Mouse (Mus musculus) MEL (cell line): ENCODE data around the gene Unc79. TPM values are rescaled to one million over a fixed set of nuclear protein-coding genes. Genes with fewer than 3 reads are reported as not detected.

Experiments
- DNase-seq: peaks from one replicate; pipeline ENCODE4 v3.0.0; 2011; ENCODE audit warnings: low read depth, low spot score
- H3K27ac ChIP-seq: 2 replicates; pipeline ENCODE4 v1.5.1; 2012; ENCODE audit warnings: low read depth, mild to moderate bottlenecking, control low read depth, low read length, moderate library complexity; ENCODE audit not compliant: control insufficient read depth
- H3K27me3 ChIP-seq, 2 experiments: fragments of 150-350 bp in 1 of 2; sonication (generic) in 1 of 2; 2 replicates each; pipeline ENCODE4 v1.6.1; 2012; ENCODE audit warnings: low read length in 2 of 2, mild to moderate bottlenecking in 2 of 2, improper control_type of control experiment in 1 of 2, moderate library complexity in 1 of 2; ENCODE audit not compliant: insufficient read depth in 2 of 2, control insufficient read depth in 1 of 2
- H3K36me3 ChIP-seq, 2 experiments: 2 replicates each; pipeline ENCODE4 v1.6.1; 2012 to 2014; ENCODE audit warnings: low read length in 2 of 2, improper control_type of control experiment in 1 of 2, inconsistent platforms in 1 of 2, mild to moderate bottlenecking in 1 of 2; ENCODE audit not compliant: insufficient read depth in 2 of 2, control insufficient read depth in 1 of 2
- H3K4me1 ChIP-seq, 2 experiments: fragments of 150-350 bp in 1 of 2; sonication (generic) in 1 of 2; 2 replicates each; pipeline ENCODE4 v1.6.1; 2012; ENCODE audit warnings: low read length in 2 of 2, improper control_type of control experiment in 1 of 2, mild to moderate bottlenecking in 1 of 2; ENCODE audit not compliant: insufficient read depth in 2 of 2, control insufficient read depth in 1 of 2
- H3K4me3 ChIP-seq, 2 experiments: fragments of 150-350 bp in 1 of 2; sonication (generic) in 1 of 2; 2 replicates each; pipeline ENCODE4 v1.5.1; 2012; ENCODE audit warnings: low read depth in 2 of 2, low read length in 2 of 2, mild to moderate bottlenecking in 2 of 2, moderate library complexity in 2 of 2, control low read depth in 1 of 2, improper control_type of control experiment in 1 of 2; ENCODE audit not compliant: control insufficient read depth in 1 of 2, insufficient read depth in 1 of 2
- H3K79me2 ChIP-seq: 2 replicates; pipeline ENCODE4 v1.6.1; 2012; ENCODE audit warnings: mild to moderate bottlenecking, low read length, moderate library complexity; ENCODE audit not compliant: control insufficient read depth, poor library complexity, insufficient read depth
- H3K9ac ChIP-seq: 2 replicates; pipeline ENCODE4 v1.6.1; 2012; ENCODE audit warnings: low read depth, mild to moderate bottlenecking, control low read depth, low read length, moderate library complexity; ENCODE audit not compliant: control insufficient read depth, poor library complexity, severe bottlenecking
- H3K9me3 ChIP-seq: fragments of 150-350 bp; sonication (generic); replicated peaks from 2 replicates; pipeline ENCODE4 v1.6.1; 2012; ENCODE audit warnings: mild to moderate bottlenecking, low read length, improper control_type of control experiment, moderate library complexity; ENCODE audit not compliant: insufficient read depth
- BHLHE40 ChIP-seq: IDR thresholded peaks from 2 replicates; pipeline ENCODE4 v1.6.1; 2012; ENCODE audit warnings: low read depth, mild to moderate bottlenecking, inconsistent platforms, low read length, improper control_type of control experiment, borderline replicate concordance
- CHD2 ChIP-seq: IDR thresholded peaks from 2 replicates; pipeline ENCODE4 v1.6.1; 2011; ENCODE audit warnings: low read length, improper control_type of control experiment
- ELF1 ChIP-seq: IDR thresholded peaks from 2 replicates; pipeline ENCODE4 v1.6.1; 2014; ENCODE audit warnings: low read depth, mild to moderate bottlenecking, inconsistent platforms, low read length, improper control_type of control experiment, moderate library complexity
- EP300 ChIP-seq, 2 experiments: IDR thresholded peaks; 2 replicates each; pipeline ENCODE4 v1.6.1; 2011; ENCODE audit warnings: improper control_type of control experiment in 2 of 2, low read length in 2 of 2, low read depth in 1 of 2, mild to moderate bottlenecking in 1 of 2
- GATA1 ChIP-seq: IDR thresholded peaks from 2 replicates; pipeline ENCODE4 v1.6.1; 2011; ENCODE audit warnings: low read depth, low read length, improper control_type of control experiment
- HCFC1 ChIP-seq: IDR thresholded peaks from 2 replicates; pipeline ENCODE4 v1.6.1; 2012; ENCODE audit warnings: low read depth, mild to moderate bottlenecking, inconsistent platforms, low read length, improper control_type of control experiment, moderate library complexity
- JUND ChIP-seq: IDR thresholded peaks from 2 replicates; pipeline ENCODE4 v1.6.1; 2011; ENCODE audit warnings: low read depth, mild to moderate bottlenecking, improper control_type of control experiment, low read length
- MAX ChIP-seq: IDR thresholded peaks from 2 replicates; pipeline ENCODE4 v1.6.1; 2011; ENCODE audit warnings: low read length, improper control_type of control experiment
- MAZ ChIP-seq: IDR thresholded peaks from 2 replicates; pipeline ENCODE4 v1.6.1; 2012; ENCODE audit warnings: low read depth, mild to moderate bottlenecking, inconsistent platforms, low read length, improper control_type of control experiment
- MEF2A ChIP-seq: IDR thresholded peaks from 2 replicates; pipeline ENCODE4 v1.6.1; 2014; ENCODE audit warnings: low read depth, mild to moderate bottlenecking, inconsistent platforms, low read length, improper control_type of control experiment; ENCODE audit not compliant: poor library complexity, insufficient replicate concordance, severe bottlenecking; ENCODE audit errors: extremely low read depth
- MYB ChIP-seq: IDR thresholded peaks from 2 replicates; pipeline ENCODE4 v1.6.1; 2011; ENCODE audit warnings: mild to moderate bottlenecking, low read depth, low read length, improper control_type of control experiment
- MYC ChIP-seq: IDR thresholded peaks from 2 replicates; pipeline ENCODE4 v1.6.1; 2011; ENCODE audit warnings: low read depth, mild to moderate bottlenecking, low read length, improper control_type of control experiment, moderate library complexity
- NELFE ChIP-seq: IDR thresholded peaks from 2 replicates; pipeline ENCODE4 v1.6.1; 2011; ENCODE audit warnings: low read depth, low read length, improper control_type of control experiment
- POLR2A ChIP-seq, 2 experiments: IDR thresholded peaks; 2 replicates each; pipeline ENCODE4 v1.6.1; 2011 to 2012; ENCODE audit warnings: low read length in 2 of 2, mild to moderate bottlenecking in 2 of 2, control low read depth in 1 of 2, improper control_type of control experiment in 1 of 2, low read depth in 1 of 2, moderate library complexity in 1 of 2; ENCODE audit not compliant: control insufficient read depth in 1 of 2, insufficient read depth in 1 of 2, poor library complexity in 1 of 2
- POLR2AphosphoS2 ChIP-seq: IDR thresholded peaks from 2 replicates; pipeline ENCODE4 v1.6.1; 2011; ENCODE audit warnings: low read length, improper control_type of control experiment
- POLR2AphosphoS5 ChIP-seq: IDR thresholded peaks from 2 replicates; pipeline ENCODE4 v1.6.1; 2012; ENCODE audit warnings: low read depth, borderline replicate concordance, mild to moderate bottlenecking, inconsistent platforms, low read length, moderate library complexity, mixed read lengths
- RAD21 ChIP-seq: IDR thresholded peaks from 2 replicates; pipeline ENCODE4 v1.6.1; 2011; ENCODE audit warnings: mild to moderate bottlenecking, low read depth, low read length, improper control_type of control experiment
- TCF12 ChIP-seq: IDR thresholded peaks from 2 replicates; pipeline ENCODE4 v1.6.1; 2014; ENCODE audit warnings: low read depth, mild to moderate bottlenecking, inconsistent platforms, low read length, improper control_type of control experiment, moderate library complexity
- UBTF ChIP-seq: IDR thresholded peaks from 2 replicates; pipeline ENCODE4 v1.6.1; 2012; ENCODE audit warnings: low read depth, mild to moderate bottlenecking, inconsistent platforms, low read length, improper control_type of control experiment, moderate library complexity, borderline replicate concordance; ENCODE audit not compliant: insufficient read depth
- USF1 ChIP-seq: IDR thresholded peaks from 2 replicates; pipeline ENCODE4 v1.6.1; 2014; ENCODE audit warnings: low read depth, mild to moderate bottlenecking, inconsistent platforms, low read length, improper control_type of control experiment, moderate library complexity
- ZC3H11A ChIP-seq: IDR thresholded peaks from 2 replicates; pipeline ENCODE4 v1.6.1; 2012; ENCODE audit warnings: low read depth, mild to moderate bottlenecking, inconsistent platforms, low read length, improper control_type of control experiment
- ZMIZ1 ChIP-seq: IDR thresholded peaks from 2 replicates; pipeline ENCODE4 v1.6.1; 2012; ENCODE audit warnings: low read depth, mild to moderate bottlenecking, inconsistent platforms, low read length, improper control_type of control experiment, moderate library complexity
- ZNF384 ChIP-seq: IDR thresholded peaks from 2 replicates; pipeline ENCODE4 v1.6.1; 2012; ENCODE audit warnings: low read depth, mild to moderate bottlenecking, inconsistent platforms, low read length, improper control_type of control experiment
- polyA plus RNA-seq, 2 experiments: library from polyadenylated mRNA; stranded (reverse) in 1 of 2; unstranded in 1 of 2; fragments of >175 nt in 1 of 2; fragments of >200 nt in 1 of 2; gene quantifications; 2 replicates each; pipeline versions ENCODE4 v1.2.1 to v1.2.4; 2012; ENCODE audit warnings: low replicate concordance in 2 of 2, low read depth in 1 of 2; ENCODE audit not compliant: insufficient read length in 2 of 2, insufficient read depth in 1 of 2, missing spikeins in 1 of 2
- total RNA-seq: library from RNA; depleted of rRNA; stranded (reverse); fragments of 300-350 nt; gene quantifications from 2 replicates; pipeline ENCODE4 v1.2.3, GENCODE M21; 2012

Gene Unc79
- total and polyA plus RNA-seq, 3 experiments: 0.01 TPM; not detected in 2

GRCm38 (mm10) chr12:103129395-103130248 lies 181.0 kb downstream of the Unc79 start:
- DNase-seq: no peak
- Histone ChIP-seq H3K27me3 (no peaks in the 10 kb centered on the region), H3K9me3 (no peaks in the 10 kb centered on the region), H3K4me1 (no peaks in the 10 kb centered on the region), H3K27ac (no peak overlapping the region), H3K36me3 (no peaks in the 10 kb centered on the region), H3K79me2 (no peaks in the 10 kb centered on the region), H3K4me3 (no peak overlapping the region), H3K9ac (no peak overlapping the region)
- TF ChIP-seq POLR2AphosphoS2 (no peak), GATA1 (no peak), JUND (no peak), ELF1 (no peak), ZC3H11A (no peak), MEF2A (no peak), CHD2 (no peak), MAZ (no peak), RAD21 (no peak)

GRCm38 (mm10) chr12:103131419-103131818 lies 182.8 kb downstream of the Unc79 start:
- TF ChIP-seq TCF12: no peak
- no peak for TF ChIP-seq MYC
- TF ChIP-seq UBTF: no peak
- no peak for TF ChIP-seq MAX
- no peak for TF ChIP-seq MAZ
- TF ChIP-seq ZNF384: no peak
- TF ChIP-seq HCFC1: no peak
- TF ChIP-seq MYB: no peak
- no peak for TF ChIP-seq EP300 (IDR thresholded peaks at IDR 0.05; ENCODE audit: low read depth in 1 of 2, low read length in 2 of 2)
- TF ChIP-seq NELFE: no peak
- TF ChIP-seq BHLHE40: no peak
- no peak for TF ChIP-seq JUND
- TF ChIP-seq POLR2AphosphoS5: no peak
- no peak for TF ChIP-seq POLR2AphosphoS2
- no peak for TF ChIP-seq USF1
- TF ChIP-seq ZMIZ1: no peak
- TF ChIP-seq POLR2A (IDR thresholded peaks at IDR 0.05; ENCODE audit: control insufficient read depth in 1 of 2, insufficient read depth in 1 of 2, low read depth in 1 of 2, low read length in 2 of 2, poor library complexity in 1 of 2): no peak
- TF ChIP-seq GATA1: no peak
- TF ChIP-seq, all 39 proteins: peak for 0
- H3K9me3 ChIP-seq: no peaks in the 10 kb centered on the region

More at GRCm38 (mm10) chr12:103131419-103131818, 182.8 kb downstream of the Unc79 start:
- no peak overlapping the region for H3K9ac ChIP-seq
- H3K4me1 ChIP-seq: no peaks in the 10 kb centered on the region
- DNase-seq: no peak
- no peak overlapping the region for H3K27ac ChIP-seq
- H3K27me3 ChIP-seq: no peaks in the 10 kb centered on the region
- H3K79me2 ChIP-seq: no peaks in the 10 kb centered on the region
- H3K4me3 ChIP-seq: no peak overlapping the region
- H3K36me3 ChIP-seq: no peaks in the 10 kb centered on the region
